Mouse (Mus musculus) heart, embryonic 13.5 days (tissue): ENCODE results near the gene Tmem9b. TPM values are rescaled to one million over a fixed set of nuclear protein-coding genes. Genes with fewer than 3 reads are reported as not detected.

Experiments used
- ATAC-seq: fragments of 200-750 bp; cut with Nextera tagmentation; 2 replicates; pipeline ENCODE4 v1.8.0; 2017; ENCODE audit warnings: moderate TSS enrichment; ENCODE audit not compliant: insufficient number of reproducible peaks, low FRiP score, low TSS enrichment; ENCODE audit errors: extremely low read depth
- H3K27ac ChIP-seq: fragments of 300-500 bp; sonication (generic); replicated peaks from 2 replicates; pipeline ENCODE4 v1.5.1; 2015; ENCODE audit warnings: moderate library complexity, mild to moderate bottlenecking, inconsistent platforms
- H3K27me3 ChIP-seq: fragments of 300-500 bp; sonication (generic); replicated peaks from 2 replicates; pipeline ENCODE4 v1.6.1; 2015; ENCODE audit warnings: mild to moderate bottlenecking, inconsistent platforms
- H3K36me3 ChIP-seq: fragments of 300-500 bp; sonication (generic); 2 replicates; pipeline ENCODE4 v1.6.1; 2015; ENCODE audit warnings: mild to moderate bottlenecking, inconsistent platforms
- H3K4me1 ChIP-seq: fragments of 300-500 bp; sonication (generic); 2 replicates; pipeline ENCODE4 v1.6.1; 2015; ENCODE audit warnings: inconsistent platforms
- H3K4me2 ChIP-seq: fragments of 300-500 bp; sonication (generic); 2 replicates; pipeline ENCODE4 v1.6.1; 2015; ENCODE audit warnings: inconsistent platforms, mild to moderate bottlenecking, moderate library complexity
- H3K4me3 ChIP-seq: fragments of 300-500 bp; sonication (generic); 2 replicates; pipeline ENCODE4 v1.5.1; 2015; ENCODE audit warnings: moderate library complexity, mild to moderate bottlenecking, inconsistent platforms
- H3K9ac ChIP-seq: fragments of 300-500 bp; sonication (generic); 2 replicates; pipeline ENCODE4 v1.6.1; 2015; ENCODE audit warnings: inconsistent platforms, mild to moderate bottlenecking, moderate library complexity
- H3K9me3 ChIP-seq: fragments of 300-500 bp; sonication (generic); 2 replicates; pipeline ENCODE4 v1.6.1; 2016; ENCODE audit warnings: inconsistent platforms
- WGBS: fragments of 180-500 bp; shearing (Covaris S2); methylation state at CpG from one replicate; pipeline ENCODE4 v1.1.7; 2015; ENCODE audit warnings: mixed read lengths; 5-methylcytosine and 5-hydroxymethylcytosine counted together
- polyA plus RNA-seq: library from polyadenylated mRNA; unstranded; fragments of >200 nt; fragmentation: Nextera tagmentation; extraction: Ambion mirVana; gene quantifications from 2 replicates; pipeline ENCODE4 v1.2.1, GENCODE M21; 2015

Gene Tmem9b
- polyA plus RNA-seq, 1 experiment from 2014 or later, result 53.9 TPM

DNA sequence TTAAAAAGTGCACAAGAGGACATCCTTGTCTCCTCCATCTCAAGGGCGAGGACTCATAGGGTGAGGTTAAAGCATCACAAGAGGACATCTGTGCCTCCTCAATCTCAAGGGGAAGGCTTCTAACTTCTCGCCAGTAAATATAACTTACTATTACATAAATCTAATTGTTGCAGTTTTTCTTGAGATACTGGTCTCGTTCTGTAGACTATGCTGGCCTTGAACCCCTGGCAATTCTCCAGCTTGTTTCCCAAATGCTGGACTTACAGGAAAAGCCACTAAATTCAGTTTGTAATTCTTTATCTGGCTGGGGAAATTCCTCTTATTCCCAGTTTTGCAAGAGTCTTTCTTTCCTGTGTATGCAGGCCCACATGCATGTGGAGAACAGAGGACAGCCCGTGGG lies 17.9 kb downstream of the Tmem9b start:
- Histone ChIP-seq H3K9ac (no peak overlapping the region), H3K36me3 (peaks cover 32% of the 10 kb centered on the region), H3K4me2 (no peak overlapping the region), H3K4me1 (peaks cover 6% of the 10 kb centered on the region), H3K27ac (no peak overlapping the region), H3K27me3 (no peaks in the 10 kb centered on the region), H3K9me3 (no peaks in the 10 kb centered on the region), H3K4me3 (no peak overlapping the region)
- ATAC-seq, result no peak
- WGBS, result 76% methylated on average over 4 of the region's 4 CpGs

DNA sequence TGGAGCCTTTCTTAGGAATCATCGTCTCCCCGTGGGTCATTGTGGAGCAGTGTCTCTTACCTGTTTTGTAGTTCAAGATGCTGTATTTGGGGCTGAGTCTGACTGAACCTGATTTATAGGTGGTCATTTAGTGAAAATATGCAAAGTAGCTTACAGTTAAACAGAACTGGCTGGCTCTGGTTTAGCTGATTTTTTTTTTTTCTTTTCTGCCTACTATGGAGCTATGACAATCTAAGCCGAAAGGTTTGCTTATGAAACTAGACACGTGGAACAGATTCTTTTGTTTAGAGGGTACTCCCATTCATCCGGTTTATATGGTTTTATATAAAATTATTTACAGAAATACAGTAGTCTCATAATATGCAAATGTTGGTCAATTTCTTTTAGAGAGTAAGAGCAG lies 21.0 kb downstream of the Tmem9b start, which contains the start of gene Ascl3:
Gene Ascl3, minus strand, starts transcription at position 101 of the 400 bp plus-strand sequence.
- Histone ChIP-seq H3K36me3 (peaks cover 13% of the 10 kb centered on the region), H3K4me1 (peaks cover 17% of the 10 kb centered on the region), H3K4me3 (no peak within 1 kb of the TSS), H3K9ac (peak within 1 kb of the TSS; percentile 44; the same call in 1 of the 2 replicates), H3K27ac (no peak within 1 kb of the TSS), H3K4me2 (no peak within 1 kb of the TSS), H3K27me3 (no peaks in the 10 kb centered on the region), H3K9me3 (no peaks in the 10 kb centered on the region)
- ATAC-seq, result no peak
- 80% methylated on average over 5 of the region's 5 CpGs for WGBS

DNA sequence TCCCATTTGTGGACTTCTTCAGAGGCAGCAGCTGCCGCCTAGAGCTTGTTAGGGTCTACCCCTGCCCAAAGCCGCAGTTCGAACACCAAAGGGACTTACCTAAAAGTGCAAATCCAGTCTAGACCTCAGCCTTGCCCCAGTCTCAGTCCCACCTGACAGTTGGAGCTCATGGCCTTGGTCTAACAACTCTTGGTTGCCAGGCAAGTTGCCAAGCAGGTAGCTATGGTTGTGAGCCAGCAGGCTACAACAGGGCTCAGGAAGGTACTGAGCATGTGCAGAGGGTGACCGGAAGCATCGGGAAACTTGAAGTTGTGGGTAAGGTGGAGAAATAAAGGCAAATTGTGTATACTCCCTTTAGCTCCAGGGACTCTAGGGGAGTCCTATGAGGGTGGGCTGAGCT lies 29.0 kb downstream of the Tmem9b start, which contains the start of gene BC051019:
Gene BC051019, minus strand, starts transcription at position 154 of the 400 bp plus-strand sequence.
- Histone ChIP-seq H3K27ac (no peak within 1 kb of the TSS), H3K4me3 (no peak within 1 kb of the TSS), H3K4me2 (no peak within 1 kb of the TSS), H3K4me1 (0 out of 2 replicates have a peak, but pooled peaks cover under 1% of the 10 kb centered on the region), H3K36me3 (no peaks in the 10 kb centered on the region), H3K9ac (no peak within 1 kb of the TSS), H3K27me3 (no peaks in the 10 kb centered on the region), H3K9me3 (no peaks in the 10 kb centered on the region)
- 90% methylated on average over 5 of the region's 5 CpGs for WGBS
- ATAC-seq, result no peak

DNA sequence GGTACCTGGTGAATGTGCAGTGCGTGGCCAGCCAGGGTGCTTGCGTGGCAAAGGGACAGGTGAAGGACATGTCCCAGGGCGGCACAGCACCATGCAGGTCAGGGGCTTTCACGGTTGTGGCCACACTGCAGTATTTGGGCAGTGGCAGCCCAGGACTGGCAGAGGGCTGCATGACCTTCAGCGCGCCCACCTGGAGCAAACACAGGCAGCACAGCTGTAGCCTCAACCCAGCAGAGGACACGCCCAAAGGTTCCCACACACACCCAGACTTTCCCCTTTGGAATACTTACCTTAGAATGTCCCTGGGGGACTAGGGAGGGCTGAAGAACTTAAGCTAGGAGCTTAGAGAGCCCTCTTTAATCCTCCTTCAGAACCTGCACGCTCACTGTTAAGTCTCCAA lies 29.6 kb downstream of the Tmem9b start:
- Histone ChIP-seq H3K36me3 (no peaks in the 10 kb centered on the region), H3K4me2 (no peak overlapping the region), H3K27ac (no peak overlapping the region), H3K4me1 (no peaks in the 10 kb centered on the region), H3K9me3 (no peaks in the 10 kb centered on the region), H3K9ac (no peak overlapping the region), H3K4me3 (no peak overlapping the region), H3K27me3 (no peaks in the 10 kb centered on the region)
- 91% methylated on average over 8 of the region's 8 CpGs for WGBS
- ATAC-seq, result no peak

DNA sequence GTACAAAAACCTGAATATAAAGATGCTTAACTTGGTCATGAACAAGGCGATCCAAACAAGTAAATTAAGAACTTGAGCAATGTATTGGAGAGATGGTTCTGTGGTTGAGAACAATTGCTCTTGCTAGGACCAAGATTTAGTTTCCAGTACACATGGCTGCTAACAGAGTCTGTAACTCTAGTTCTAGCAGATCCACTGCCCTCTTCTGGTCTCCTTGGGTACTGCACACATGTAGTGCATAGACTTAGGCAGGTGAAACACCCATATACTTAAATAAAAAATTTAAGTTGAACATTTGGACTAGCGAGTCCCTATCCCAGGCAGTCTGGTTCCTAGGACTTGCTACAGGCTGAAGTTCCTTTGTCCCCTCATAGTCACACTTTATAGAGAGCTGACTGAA lies 30.1 kb downstream of the Tmem9b start:
- Histone ChIP-seq H3K27ac (no peak overlapping the region), H3K4me1 (no peaks in the 10 kb centered on the region), H3K36me3 (no peaks in the 10 kb centered on the region), H3K27me3 (no peaks in the 10 kb centered on the region), H3K9ac (no peak overlapping the region), H3K9me3 (no peaks in the 10 kb centered on the region), H3K4me3 (no peak overlapping the region), H3K4me2 (no peak overlapping the region)
- no peak for ATAC-seq
- 99% methylated on average over 2 of the region's 2 CpGs for WGBS

DNA sequence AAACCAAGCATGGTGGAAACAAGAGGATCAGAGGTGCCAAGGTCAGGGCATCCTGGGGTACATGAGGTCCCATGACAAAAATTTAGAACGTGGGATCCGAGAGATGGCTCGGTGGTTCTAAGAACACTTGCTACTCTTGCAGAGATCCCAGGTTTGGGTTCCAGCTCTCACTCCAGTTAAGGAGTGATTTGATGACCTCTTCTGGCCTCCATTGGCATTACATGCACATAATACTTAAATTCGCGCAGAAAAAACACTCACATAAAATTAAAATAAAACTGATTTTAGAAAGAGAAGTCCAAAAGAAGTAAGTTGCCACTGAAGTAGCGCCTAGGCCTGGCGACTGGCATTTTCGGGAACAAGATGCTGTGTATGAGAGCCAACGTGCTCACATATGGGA lies 33.4 kb downstream of the Tmem9b start:
- 56% methylated on average over 9 of the region's 9 CpGs for WGBS
- no peaks in the 10 kb centered on the region for H3K9me3 ChIP-seq
- no peaks in the 10 kb centered on the region for H3K4me1 ChIP-seq
- no peaks in the 10 kb centered on the region for H3K27me3 ChIP-seq
- H3K4me2 ChIP-seq, result no peak overlapping the region
- no peak for ATAC-seq
- H3K27ac ChIP-seq, result no peak overlapping the region
- no peak overlapping the region for H3K9ac ChIP-seq
- no peak overlapping the region for H3K4me3 ChIP-seq
- no peaks in the 10 kb centered on the region for H3K36me3 ChIP-seq

DNA sequence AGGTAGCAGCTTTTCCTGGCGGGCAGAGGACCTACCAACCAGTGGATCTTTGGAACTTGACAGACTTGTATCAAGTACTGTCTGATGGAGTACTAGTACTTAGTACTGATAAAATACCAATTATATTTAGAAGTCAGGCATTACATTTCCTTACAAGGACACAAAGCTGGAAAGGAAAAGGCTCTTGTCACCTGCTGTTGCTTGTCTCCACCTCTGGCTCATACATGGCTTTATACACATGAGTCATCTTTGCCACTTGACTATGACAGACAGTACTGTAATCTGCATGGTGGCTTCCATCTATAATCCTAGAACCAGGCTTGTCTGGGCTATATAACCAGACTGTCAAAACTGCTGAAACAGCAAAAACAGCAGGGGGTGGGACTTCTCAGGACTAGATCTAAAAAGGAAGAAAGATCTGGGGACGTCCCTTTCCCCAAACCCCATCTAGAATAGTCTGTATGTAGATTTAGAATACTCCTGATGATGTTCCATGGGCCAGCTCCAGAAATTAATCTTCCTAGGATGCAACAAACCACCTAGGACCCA lies 39.2 kb downstream of the Tmem9b start:
- Histone ChIP-seq H3K4me3 (no peak overlapping the region), H3K4me1 (peaks cover 27% of the 10 kb centered on the region), H3K9ac (no peak overlapping the region), H3K27me3 (no peaks in the 10 kb centered on the region), H3K27ac (no peak overlapping the region), H3K36me3 (peaks cover 35% of the 10 kb centered on the region), H3K9me3 (no peaks in the 10 kb centered on the region), H3K4me2 (no peak overlapping the region)
- WGBS, result 80% methylated on average over 2 of the region's 2 CpGs
- ATAC-seq, result no peak

DNA sequence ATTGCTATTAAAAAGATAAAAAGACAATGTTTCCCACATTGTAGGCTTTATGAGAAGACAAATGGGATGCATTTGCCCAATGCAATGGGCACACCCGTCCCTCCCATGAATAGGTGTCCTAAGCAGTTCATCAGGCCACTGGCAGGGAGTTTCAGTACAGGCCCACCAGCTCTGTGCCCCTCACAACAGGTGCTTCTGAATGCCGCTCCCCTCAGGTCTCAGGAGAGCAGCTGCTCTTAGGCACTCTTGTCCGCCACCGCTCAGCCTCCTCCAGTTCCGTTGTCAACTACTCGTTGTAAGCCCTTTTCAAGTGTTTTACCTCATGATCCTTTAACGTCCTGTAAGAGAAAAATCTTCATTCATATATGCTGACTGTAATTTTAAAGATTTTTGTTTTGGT lies 40.5 kb downstream of the Tmem9b start:
- Histone ChIP-seq H3K27ac (no peak overlapping the region), H3K4me1 (peaks cover 41% of the 10 kb centered on the region), H3K4me2 (no peak overlapping the region), H3K36me3 (peaks cover 41% of the 10 kb centered on the region), H3K9me3 (no peaks in the 10 kb centered on the region), H3K9ac (no peak overlapping the region), H3K27me3 (no peaks in the 10 kb centered on the region), H3K4me3 (no peak overlapping the region)
- ATAC-seq, result no peak
- 89% methylated on average over 7 of the region's 7 CpGs for WGBS

DNA sequence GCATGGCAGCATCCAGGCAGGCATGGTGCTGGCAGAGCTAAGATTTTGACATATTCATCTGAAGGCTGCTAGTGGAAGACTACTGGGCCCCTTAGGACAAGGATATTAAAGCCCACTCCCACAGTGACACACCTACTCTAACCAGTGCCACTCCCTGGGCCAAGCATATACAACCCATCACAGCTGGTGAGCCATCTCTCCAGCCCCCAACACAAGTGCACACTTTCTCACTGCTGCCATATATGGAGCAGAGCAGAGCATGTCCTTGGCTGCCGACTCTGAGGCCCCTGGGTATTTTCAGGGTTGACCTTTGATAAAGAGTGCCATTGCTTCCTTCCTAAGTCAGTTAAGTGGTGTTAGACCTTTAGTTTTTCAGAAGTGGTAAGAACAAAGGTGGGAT lies 42.6 kb downstream of the Tmem9b start:
- Histone ChIP-seq H3K4me2 (no peak overlapping the region), H3K9ac (no peak overlapping the region), H3K4me1 (peaks cover 42% of the 10 kb centered on the region), H3K9me3 (no peaks in the 10 kb centered on the region), H3K36me3 (peaks cover 41% of the 10 kb centered on the region), H3K4me3 (no peak overlapping the region), H3K27ac (peak overlapping the region; percentile 82), H3K27me3 (no peaks in the 10 kb centered on the region)
- WGBS, result 18% methylated on average over 1 of the region's 1 CpGs
- ATAC-seq, result no peak

DNA sequence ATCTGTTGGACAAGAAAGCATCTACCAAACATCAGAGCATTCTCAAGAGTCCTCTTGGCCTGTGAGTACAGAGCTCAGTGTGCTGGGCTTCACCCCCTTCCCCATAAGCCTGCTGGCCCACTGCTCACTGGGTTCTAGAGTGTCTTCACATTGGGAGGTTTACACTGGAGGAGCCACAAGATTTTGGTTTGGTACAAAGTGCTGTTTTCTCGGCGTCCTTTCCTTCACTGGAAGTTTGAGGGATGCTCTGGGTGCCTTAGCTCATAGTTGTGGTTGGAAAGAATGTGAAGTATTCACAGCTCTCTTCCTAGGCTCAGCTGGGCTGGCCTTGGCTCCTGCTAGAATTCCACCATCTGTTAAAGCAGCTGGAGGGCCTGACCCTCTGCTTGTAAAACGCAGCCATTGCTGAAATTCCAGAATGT lies 43.7 kb downstream of the Tmem9b start:
- WGBS, result 17% methylated on average over 3 of the region's 3 CpGs
- Histone ChIP-seq H3K4me2 (no peak overlapping the region), H3K27me3 (no peaks in the 10 kb centered on the region), H3K4me3 (no peak overlapping the region), H3K9me3 (no peaks in the 10 kb centered on the region), H3K27ac (peak overlapping the region; percentile 82), H3K36me3 (peaks cover 41% of the 10 kb centered on the region), H3K9ac (no peak overlapping the region), H3K4me1 (peaks cover 53% of the 10 kb centered on the region)
- ATAC-seq, result no peak

DNA sequence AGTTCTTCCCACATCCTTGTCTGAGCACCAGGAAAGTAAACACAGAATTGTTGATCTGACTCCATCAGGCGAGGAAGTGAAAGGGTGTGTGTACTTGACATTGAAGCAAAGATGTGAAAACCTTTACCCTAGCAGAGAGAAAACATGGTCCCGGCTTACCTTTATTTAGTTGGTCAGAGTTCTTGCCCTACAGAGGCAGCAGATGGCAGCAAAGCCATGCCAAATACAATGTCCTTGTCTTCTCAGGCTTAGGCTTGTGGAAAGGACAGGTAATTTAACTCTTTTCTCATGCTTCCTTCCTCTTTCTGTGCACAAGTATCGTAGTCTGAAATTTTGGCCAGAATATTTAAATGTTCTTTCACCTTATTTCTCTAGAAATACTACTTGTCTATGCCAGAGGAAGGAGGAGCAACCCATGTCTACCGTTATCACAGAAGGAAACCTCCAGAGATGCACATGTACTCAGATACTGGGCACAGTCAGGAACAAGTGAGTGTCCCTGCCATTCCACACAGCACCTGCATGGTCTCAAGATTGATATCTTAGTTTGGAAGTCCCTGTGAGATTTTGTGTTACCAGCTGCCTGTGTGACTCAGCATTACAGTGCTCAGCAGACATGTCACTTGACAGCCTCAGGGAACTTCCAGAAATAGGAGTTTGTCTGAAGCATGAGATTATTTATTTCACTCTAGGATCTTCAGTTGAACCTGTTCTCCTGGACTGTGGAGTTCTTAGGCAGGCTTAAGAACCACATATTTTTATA lies 45.5 kb downstream of the Tmem9b start:
- H3K9ac ChIP-seq, result peak overlapping the region; percentile 12; the same call in 1 of the 2 replicates
- H3K27me3 ChIP-seq, result no peaks in the 10 kb centered on the region
- H3K4me1 ChIP-seq, result peaks cover 57% of the 10 kb centered on the region
- ATAC-seq, result no peak
- H3K4me3 ChIP-seq, result no peak overlapping the region
- 38% methylated on average over 4 of the region's 4 CpGs for WGBS
- peak overlapping the region; percentile 82; the same call in 1 of the 2 replicates for H3K27ac ChIP-seq
- H3K9me3 ChIP-seq, result no peaks in the 10 kb centered on the region
- H3K4me2 ChIP-seq, result no peak overlapping the region
- peaks cover 31% of the 10 kb centered on the region for H3K36me3 ChIP-seq
